Mouse (Mus musculus): ENCODE measurements around the gene Klk14.

- no peak for TF ChIP-seq CTCF (IDR thresholded peaks at IDR 0.05)
- TF ChIP-seq EP300 (IDR thresholded peaks at IDR 0.05) = no peak
These were observed 19.8 kb downstream of the Klk14 start for GRCm38 (mm10) chr7:43710031-43710430.
